Mouse (Mus musculus) left cerebral cortex, postnatal 10 days (tissue): ENCODE measurements around the gene Spag5. TPM values are rescaled to one million over a fixed set of nuclear protein-coding genes. Genes with fewer than 3 reads are reported as not detected.
A peak's percentile ranks its signal among the peaks of the same experiment; 100 is the strongest.

Source experiments
- DNase-seq, 2 experiments: peaks; one replicate each; pipeline ENCODE4 v3.0.0; 2021 to 2022; ENCODE audit warnings: low spot score in 2 of 2, mixed read lengths in 1 of 2; ENCODE audit errors: extremely low spot score in 1 of 2
- intact Hi-C: fragments of 180-260 bp; cut with DNase I; formaldehyde crosslinking; loops from one replicate; pipeline ENCODE4 v1.15.1; 2025
- total RNA-seq, 2 experiments: library from RNA; stranded (reverse); gene quantifications; 2 replicates each; pipeline ENCODE4 v1.2.3; 2021

The Spag5 gene
- total RNA-seq, 2 experiments from 2014 or later = 3.1 to 3.9 TPM

DNA sequence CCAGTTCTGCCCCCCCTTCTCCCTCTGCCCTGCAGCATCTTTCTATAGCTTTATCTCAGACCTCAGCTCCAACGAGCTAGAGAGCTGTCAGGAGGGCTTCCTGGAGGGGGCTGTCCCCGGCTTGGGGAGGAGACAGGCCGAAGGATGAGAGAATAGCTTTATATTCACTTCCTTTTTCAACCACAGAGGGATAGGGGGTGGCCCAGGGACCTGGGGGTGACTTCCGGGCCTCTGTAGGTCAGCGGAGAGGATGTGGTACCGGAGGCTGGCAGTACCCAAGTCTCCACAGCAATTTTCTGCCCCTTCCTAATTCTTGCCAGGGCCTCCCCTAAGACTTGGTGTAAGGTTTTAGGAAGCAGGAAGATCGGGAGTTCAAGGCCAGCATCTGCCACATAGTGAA lies 44.5 kb downstream of the Spag5 start:
- intact Hi-C loops = no loop called here
- no peak for DNase-seq

DNA sequence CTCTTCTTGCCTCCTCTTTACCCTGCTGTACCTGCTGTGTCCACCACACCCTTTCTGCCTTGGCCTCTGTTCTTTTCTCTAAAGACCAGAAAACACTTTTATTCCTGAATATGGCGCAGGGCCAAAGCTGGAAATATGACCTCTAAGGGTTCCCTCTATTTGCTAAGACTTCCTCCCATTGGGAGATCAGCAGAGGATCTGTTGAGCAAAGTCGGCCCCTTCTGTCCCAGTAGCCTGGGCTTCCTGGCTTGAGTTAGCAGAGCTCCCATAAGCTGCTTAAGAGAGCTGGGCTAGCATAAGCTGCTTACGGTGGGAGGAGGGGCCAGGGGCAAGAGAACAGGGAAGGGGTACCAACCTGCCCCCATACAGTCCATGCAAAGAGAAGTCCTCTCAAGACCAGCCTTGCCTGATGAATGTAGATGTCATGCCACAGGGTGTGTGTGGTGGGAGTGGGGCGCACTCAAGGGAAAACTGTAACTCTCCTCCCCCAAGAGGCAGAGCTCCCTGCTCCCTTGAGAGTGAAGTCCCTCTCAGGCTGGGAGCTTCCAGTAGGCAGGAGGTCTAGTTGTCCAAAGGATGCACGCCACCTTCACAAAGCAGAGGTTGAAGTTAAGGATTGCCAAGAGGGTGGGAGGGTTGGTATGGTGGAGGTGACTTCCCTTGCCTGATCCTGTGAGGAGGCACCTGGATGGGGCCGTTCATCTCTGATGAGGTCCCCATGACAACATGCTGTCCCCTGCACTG lies 45.2 kb downstream of the Spag5 start:
- intact Hi-C loops = no loop called here
- DNase-seq = no peak

DNA sequence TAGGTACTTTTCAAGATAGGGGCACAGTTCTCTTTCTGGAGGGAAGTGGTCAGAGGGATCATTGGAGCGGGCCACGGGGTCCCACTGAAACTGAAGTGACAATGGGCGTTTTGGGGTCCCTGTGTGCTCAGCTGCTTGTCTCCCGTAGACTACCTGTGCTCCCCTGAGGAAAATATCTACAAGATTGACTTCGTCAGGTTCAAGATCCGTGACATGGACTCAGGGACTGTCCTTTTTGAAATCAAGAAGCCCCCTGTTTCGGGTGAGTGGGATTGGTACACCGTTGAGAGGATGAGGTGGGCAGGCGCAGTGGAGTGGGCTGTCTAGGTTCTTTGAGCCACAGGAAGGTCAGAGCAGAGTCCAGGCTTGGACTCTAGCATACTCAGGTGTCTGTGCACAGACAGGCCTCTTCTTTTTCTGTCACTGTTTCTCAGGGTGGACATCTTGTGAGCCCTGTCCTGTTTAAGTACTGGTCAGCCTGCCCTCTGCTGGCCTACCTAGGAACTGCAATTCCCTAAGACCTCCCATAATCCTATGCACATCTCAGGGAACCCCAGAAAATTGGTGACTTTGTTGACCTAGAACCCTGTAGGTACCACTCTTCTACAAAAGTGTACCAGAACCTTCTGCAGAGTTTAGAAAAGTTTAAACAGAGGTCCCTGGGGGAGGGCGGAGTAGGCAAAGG lies 45.9 kb downstream of the Spag5 start:
- peak in 1 of 2 experiments; percentile 73 for DNase-seq
- intact Hi-C loops = no loop called here

DNA sequence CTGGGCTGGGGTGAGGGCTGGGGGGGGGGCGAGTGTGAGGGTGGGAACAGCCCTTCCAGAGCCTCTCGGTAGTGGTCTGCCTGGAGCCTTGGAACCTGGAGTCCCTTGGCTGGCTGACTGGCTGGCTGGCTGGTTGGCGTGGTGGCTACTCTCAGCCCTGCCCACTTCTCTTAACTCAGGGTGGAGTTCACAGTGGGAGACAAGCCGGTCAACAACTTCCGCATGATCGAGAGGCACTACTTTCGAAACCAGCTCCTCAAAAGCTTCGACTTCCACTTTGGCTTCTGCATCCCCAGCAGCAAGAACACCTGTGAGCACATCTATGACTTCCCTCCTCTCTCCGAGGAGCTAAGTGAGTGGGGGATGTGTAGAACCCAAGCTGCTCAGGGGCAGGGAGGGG lies 46.6 kb downstream of the Spag5 start:
- intact Hi-C loops = no loop called here
- DNase-seq = no peak

DNA sequence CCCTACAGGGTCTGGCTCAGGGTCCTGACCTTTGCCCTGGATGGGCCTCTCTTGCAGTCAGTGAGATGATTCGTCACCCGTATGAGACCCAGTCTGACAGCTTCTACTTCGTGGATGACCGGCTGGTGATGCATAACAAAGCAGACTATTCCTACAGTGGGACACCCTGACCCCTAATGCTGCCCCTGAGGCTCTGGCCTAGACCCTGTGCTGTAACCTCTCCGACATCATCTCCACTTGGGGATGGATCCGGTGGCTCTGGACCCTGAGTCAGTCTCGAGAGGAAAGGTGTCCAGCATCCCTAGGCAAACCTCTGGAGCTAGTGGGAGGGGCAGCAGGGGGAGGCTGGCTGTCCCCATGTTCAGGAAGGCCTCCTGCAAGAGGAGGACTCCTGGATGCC lies 47.1 kb downstream of the Spag5 start:
- intact Hi-C loops = no loop called here
- DNase-seq = no peak

DNA sequence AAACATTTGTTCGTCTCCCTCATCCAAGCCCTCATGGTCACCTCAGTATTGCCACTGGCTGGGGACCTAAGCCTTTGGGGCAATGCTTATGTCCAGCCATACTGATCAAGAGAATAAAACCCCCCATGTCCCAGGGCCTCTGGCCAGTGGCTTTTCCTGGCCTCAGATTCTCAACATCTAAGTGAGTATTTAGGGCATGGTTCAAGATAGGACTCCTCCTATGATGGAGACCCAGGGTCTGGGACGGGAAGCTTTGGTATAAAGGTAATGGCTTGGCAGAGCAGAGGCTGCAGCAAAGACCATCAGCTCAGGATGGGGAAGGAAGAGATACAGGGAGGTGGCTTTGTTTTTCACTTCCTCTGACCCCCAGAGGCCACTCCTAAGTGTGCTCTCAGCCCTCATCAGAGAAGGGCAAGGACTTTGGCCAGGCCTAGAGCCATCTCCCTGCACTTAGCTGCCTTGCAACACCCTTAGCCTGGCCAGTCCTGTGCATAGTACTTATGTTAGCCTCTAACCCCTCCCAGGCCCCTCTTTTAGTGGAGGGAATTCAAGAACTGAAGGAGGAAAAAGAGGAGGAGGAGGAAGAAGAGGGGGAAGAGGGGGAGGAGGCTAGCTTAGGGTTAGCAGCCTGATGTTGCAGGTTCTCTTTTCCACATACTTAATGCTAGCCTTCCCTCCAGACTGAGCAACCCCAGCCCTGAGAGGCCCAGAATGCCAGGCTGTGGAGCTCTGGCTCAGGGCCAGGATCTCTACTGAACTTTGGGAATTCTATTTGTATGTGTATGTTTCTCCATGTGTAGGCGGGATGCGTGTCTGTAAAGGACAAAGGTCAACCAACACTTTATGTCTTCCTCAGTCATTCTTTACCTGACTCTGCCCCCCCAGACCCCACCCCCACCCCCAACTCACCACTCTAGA lies 48.4 kb downstream of the Spag5 start:
- intact Hi-C loops = no loop called here
- peak in 1 of 2 experiments; percentile 24 for DNase-seq

DNA sequence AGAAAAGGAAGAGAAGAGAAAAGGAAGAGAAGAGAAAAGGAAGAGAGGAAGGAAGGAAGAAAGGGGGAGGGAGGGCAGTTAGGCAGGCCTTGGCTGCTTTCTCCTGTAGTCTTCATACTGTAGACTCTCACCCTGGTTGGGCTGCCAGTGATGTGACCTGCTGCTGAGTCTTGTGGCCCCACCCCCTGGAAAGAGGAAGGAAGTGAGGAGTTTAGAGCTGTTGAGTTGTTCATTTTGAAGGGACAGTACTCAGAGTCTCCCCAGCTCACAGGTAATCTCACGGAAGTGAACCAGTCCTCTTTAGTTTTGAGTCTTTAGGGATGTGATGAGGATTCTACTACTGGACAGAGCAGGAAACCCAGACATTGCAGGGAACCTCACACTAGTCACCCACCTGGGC lies 51.8 kb downstream of the Spag5 start:
- intact Hi-C loops = no loop called here
- DNase-seq = no peak

DNA sequence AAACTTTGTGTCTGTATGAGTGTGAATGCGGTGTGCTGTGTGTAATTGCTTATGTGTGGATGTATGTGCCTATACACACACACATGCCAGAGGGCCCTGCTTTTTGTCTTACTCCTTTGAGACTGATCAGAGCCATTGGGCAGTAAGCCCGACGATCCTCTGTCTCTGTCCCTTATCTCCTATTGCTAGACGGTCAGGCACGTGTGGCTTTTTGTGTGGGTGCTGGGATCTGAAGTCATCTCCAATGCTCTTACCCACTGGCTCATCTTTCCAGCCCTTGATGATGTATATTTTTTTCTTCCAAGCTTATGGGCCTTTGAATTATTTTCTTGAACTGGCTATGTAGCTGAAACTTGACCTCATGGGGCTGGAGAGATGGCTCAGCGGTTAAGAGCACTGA lies 53.6 kb downstream of the Spag5 start:
- no peak for DNase-seq
- intact Hi-C loops = loop anchor here (5.0 kb wide), 1 partner anchor 97 kb away; no protein-coding TSS in a partner anchor

DNA sequence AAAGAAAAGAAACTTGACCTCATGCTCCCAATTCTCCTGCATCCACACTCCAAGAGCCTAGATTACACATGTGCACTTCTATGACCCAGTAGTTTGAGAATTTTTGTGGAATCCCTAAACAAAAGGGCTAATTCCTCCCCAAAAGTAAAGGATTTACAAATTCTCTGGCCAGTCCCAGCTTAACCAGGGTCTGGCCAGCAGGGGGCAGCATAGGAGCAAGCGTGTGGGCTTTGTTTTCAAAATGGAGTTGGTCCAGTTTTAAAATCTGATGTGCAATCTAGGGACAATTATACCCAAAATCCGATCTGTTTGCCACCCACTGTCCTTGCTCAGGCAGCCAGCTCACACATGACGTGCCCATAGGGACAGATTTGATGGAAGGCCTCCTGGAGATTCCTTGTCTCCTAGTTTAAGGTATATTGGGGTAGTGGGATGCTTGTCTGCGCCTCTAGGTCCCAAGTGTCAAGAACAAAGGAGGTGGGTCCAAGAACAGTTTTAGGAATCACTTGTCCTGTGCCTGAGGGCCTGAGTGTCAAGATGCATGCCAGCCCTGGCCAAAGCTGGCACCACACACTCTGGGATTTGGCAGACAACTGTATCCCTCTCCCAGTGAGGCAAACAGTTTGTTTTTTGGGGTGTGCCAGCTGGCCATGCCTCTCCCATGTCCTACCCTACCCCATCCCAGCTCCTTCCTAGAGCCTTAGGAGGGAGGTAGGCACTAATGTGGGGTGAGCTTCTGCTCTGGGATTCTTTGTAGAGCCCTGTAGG lies 54.3 kb downstream of the Spag5 start:
- intact Hi-C loops = loop anchor here (5.0 kb wide), 1 partner anchor 97 kb away; no protein-coding TSS in a partner anchor
- peak in 1 of 2 experiments; percentile 69 for DNase-seq

DNA sequence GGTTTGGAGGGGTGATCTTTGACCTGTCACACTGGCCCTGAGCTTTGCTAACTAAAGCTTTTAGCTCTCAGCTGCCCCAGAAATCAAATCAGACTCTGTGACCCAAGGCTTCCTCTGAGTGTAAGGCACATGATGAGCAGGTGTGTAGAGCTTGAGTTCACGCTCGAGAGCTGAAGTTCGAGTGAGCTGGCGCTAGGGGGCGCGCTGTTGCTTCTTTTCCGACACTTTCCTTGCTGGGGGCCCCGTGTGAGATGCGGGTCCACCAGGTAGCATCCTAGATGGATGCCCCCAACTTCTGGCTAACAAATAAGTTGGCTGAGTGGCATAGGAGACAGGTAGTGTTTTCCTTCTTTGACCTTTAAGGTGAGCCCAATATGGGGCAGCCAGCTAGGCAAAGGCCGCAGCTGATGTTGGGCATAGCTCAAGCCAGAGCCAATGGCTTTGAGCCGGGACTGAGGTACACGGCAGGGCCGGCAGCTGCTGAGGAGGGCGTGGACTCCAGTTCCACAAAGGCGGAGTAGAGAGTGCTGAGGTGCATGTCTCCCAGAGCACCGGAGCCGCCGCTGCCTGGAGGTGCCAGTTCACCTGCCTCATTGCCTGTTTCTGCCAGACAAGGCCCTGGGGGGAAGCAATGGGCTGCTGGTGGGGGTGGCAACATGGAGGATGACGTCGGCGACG lies 57.1 kb downstream of the Spag5 start:
- intact Hi-C loops = loop anchor here (5.0 kb wide), 1 partner anchor 94 kb away; no protein-coding TSS in a partner anchor
- no peak for DNase-seq

DNA sequence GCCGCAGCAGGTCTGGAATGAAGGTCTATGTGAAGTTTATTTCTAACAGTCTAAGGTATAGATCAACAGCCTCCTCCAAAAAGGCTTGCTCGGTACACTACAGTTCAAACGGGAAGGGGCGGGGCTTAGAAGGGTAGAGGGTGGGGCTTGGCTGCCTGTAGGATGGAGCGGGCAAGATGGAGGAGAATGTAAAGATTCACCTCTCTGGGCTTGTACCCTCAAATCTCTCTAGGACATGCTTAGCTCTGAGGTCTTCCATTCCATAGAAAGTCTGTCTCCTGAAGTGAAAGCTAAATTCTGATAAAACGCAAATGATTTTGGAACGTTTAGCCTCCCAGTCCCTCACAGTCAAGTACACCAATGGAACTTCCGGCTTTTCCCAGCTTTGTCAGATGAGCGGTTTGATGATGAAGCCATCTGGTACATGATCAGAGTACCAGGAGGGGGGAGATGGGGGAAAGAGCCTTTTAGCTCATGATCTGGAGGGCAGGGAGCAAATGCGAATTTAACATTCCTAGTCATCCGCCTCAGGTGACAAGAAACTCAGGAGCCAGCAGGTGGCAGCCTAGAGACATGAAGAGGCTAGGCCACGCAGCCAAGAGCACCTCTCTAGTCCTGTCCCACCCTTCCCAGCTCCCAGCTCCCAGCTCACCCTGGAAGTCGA lies 58.9 kb downstream of the Spag5 start:
- DNase-seq = peak; percentile 63 to 83
- intact Hi-C loops = loop anchor here (2.0 kb wide), 1 partner anchor 39 kb away; no protein-coding TSS in a partner anchor

DNA sequence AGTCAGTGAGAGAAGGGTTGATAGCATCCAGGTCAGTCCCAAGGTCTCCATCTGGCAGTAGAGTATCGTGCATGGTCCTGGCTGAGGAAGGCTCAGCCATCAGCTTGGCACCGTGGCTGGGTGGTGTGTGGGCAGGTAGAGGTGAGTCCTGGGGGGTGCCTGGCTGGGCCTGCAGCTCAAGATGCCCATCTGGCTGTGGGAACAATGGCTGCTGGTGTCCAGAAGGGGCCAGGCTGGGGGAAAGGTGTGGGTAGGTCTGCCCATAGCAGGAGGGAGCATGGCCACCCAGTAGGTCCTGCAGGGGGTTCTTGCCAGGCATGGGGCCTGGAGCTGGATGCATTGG lies 59.4 kb downstream of the Spag5 start:
- DNase-seq = no peak
- intact Hi-C loops = loop anchor here (2.0 kb wide), 1 partner anchor 38 kb away; no protein-coding TSS in a partner anchor

DNA sequence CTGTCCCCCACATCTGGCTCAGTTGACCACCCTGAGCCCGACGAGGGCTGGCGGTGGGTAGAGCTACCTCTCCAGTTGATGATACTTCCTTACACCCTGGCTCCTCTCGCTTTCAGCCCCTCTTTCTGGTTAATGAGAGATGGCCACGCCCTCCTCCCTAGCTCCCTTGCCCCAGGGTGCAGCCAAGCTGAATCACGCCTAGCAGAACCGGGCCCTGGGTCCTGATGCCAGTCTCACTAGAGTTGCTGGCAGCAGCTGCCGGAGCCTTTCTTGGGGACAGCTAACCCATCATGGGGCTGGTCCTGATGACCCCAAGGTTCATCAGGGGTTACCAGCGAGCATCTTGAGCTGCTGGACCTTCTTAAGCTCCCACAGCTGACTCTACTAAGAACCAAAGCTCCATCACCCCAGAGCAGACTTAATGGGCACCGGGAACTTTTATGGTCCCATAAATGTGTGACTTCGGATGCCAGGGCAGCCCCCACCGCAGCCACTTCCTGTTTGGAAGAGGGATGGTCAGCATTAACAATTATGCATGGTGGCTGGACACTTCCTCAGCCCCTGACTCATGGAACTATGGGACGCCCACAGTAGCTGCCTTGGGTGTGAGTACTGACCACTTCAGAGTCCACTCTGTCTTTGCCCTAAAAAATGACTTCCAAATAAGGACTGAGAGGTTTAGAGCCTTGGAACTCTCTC lies 62.1 kb downstream of the Spag5 start:
- no peak for DNase-seq
- intact Hi-C loops = no loop called here

DNA sequence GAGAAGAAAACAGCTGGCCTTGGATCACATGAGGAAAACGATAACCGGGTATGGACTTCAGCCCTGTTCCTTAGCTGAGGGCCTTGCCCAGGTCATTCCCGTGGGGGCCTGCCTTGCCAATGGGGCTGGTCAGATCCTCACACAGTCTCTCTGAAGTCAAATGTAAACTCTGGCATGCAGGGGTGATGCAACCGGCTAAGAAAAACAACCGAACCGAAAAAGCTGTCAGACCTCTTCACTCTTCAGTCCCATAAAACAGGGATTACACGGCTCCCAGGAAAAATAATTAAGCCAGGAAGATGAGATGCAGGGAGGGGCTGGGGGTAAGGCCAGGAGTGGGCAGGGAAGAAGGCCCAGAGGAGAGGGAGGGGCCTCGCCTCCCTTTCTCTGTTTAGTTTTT lies 62.8 kb downstream of the Spag5 start:
- intact Hi-C loops = no loop called here
- no peak for DNase-seq

DNA sequence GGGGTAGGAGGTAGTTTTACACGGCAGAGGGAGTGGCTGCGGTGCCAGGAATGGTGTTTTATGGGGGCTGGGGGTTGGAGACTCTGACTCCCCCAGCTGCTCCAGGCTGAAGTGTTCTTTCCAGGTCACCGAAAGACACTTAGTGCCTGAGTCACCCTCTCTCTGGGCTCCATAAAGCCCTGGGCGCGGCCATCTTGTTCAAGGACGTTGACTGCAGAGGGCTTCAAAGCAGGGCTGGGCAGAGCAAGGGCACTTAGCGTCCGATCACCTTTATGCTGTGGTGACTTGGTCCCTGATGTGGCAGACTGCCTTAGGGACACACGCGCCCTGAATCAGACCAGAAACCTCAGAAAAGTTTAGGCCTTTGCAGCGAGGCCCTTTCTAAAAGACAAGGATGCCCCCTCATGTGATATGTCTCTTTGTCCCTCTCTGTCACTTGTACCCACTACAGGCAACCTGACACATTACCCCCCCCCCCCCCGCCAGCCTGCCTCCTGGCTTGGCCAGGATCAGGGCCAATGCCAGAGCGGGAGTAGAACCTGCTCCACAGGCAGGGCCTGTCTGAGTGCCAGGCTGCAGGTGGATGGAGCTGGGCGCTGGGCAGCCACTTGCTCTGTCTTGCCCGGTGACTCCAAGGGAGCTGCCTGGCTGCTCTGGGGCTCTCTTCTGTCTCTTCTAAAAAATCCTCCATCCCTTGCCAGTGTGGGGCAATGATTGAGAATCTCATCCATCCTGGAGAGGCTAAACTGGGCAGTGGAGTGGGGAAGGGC lies 66.3 kb downstream of the Spag5 start:
- intact Hi-C loops = no loop called here
- no peak for DNase-seq

DNA sequence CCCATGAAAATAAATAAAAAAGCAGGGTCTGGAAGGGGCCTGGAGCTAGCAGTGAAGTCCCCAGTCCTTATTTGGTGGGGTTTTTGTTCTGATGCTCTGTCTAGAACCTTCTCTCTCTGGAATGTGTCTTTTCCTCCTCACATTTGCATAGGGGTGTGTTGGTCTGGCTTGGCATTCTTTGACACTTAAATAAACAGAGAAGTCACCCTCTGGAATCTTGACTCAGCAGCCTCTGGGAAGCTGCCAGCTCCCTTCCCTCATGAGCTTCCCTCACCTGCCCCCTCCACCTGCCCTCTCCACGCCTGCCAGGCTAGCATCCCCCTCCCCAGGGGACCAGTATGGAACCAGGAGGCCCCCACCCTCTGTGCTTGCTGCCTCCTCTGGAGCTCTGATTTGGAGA lies 69.1 kb downstream of the Spag5 start:
- no peak for DNase-seq
- intact Hi-C loops = no loop called here
